In genomic region chr3:96696766-96697732, GRCm38 (mm10) we compare ENCODE assay signal across 8 mouse cellular contexts. TPM values are rescaled to one million over a fixed set of nuclear protein-coding genes. Genes with fewer than 3 reads are reported as not detected.
DNase-seq lines count a peak whose midpoint lies in the region; ATAC-seq lines count a peak whose summit lies in the region.

No protein-coding gene starts in this region.

- peak overlapping the region; percentile 92 for H3K27ac ChIP-seq in hindbrain, embryonic 14.5 days

- no peaks in the 10 kb centered on the region for H3K27me3 ChIP-seq in hindbrain, embryonic 14.5 days (ENCODE audit: control insufficient read depth, insufficient read depth, low read length)

- H3K4me2 ChIP-seq in hindbrain, embryonic 14.5 days (replicated peaks) = peak overlapping the region; percentile 79

- peak overlapping the region; percentile 85 for H3K9ac ChIP-seq in hindbrain, embryonic 14.5 days

- no peaks in the 10 kb centered on the region for H3K9me3 ChIP-seq in hindbrain, embryonic 14.5 days (ENCODE audit: control insufficient read depth, low read length)

- peaks cover 10% of the 10 kb centered on the region for H3K4me1 ChIP-seq in hindbrain, embryonic 14.5 days (replicated peaks; ENCODE audit: control insufficient read depth, insufficient read depth, low read length)

- H3K4me3 ChIP-seq in hindbrain, embryonic 14.5 days (replicated peaks; ENCODE audit: low read length) = peak overlapping the region; percentile 89

- 1% methylated on average over 70 of the region's 85 CpGs for WGBS in hindbrain, embryonic 14.5 days

- H3K36me3 ChIP-seq in hindbrain, embryonic 14.5 days (replicated peaks; ENCODE audit: control insufficient read depth, insufficient read depth) = peaks cover 20% of the 10 kb centered on the region

- ATAC-seq in hindbrain, embryonic 14.5 days (ENCODE audit: low FRiP score) = peak; percentile 93

- peak; percentile 93 for DNase-seq in R1 (ENCODE audit: low read depth, low spot score)
- DNase-seq in cerebellum, postnatal 25 days = peak; percentile 89 to 93
- peak; percentile 60 to 61 for DNase-seq in frontal cortex, postnatal 25 days (ENCODE audit: low spot score in 2 of 2)
- peak; percentile 80 for DNase-seq in hindbrain, embryonic 14.5 days (ENCODE audit: low spot score)
- peak; percentile 83 to 85 for DNase-seq in layer of hippocampus, postnatal 36 days
- peak; percentile 92 for DNase-seq in lung, postnatal 25 days (ENCODE audit: low spot score)
- peak; percentile 76 for DNase-seq in retina, adult 2 months (ENCODE audit: low read depth, low spot score)
- DNase-seq in thymus, postnatal 25 days = peak; percentile 70

RNA-seq across cellular contexts. Expression of gene Pias3, which starts 0.9 kb away (rescaled TPM):
- polyA plus RNA-seq in hindbrain, embryonic 14.5 days (2014; fragmentation: Nextera tagmentation; extraction: Ambion mirVana) = 27.5 and 29.3 TPM in 2 replicates
- total RNA-seq in layer of hippocampus, postnatal 36 days (2021) = 10 to 100 TPM; 26.1 to 27.5 TPM

RNA-seq across cellular contexts. Expression of gene Nudt17, which starts 11.3 kb away (rescaled TPM):
- 16.5 and 17.3 TPM in 2 replicates for polyA plus RNA-seq in hindbrain, embryonic 14.5 days (2014; fragmentation: Nextera tagmentation; extraction: Ambion mirVana)
- total RNA-seq in layer of hippocampus, postnatal 36 days (2021) = 10 to 100 TPM; 10.8 to 15.2 TPM

RNA-seq across cellular contexts. Expression of gene Ankrd35, which starts 27.1 kb away (rescaled TPM):
- 1.7 and 1.8 TPM in 2 replicates for polyA plus RNA-seq in hindbrain, embryonic 14.5 days (2014; fragmentation: Nextera tagmentation; extraction: Ambion mirVana)
- total RNA-seq in layer of hippocampus, postnatal 36 days (2021) = 1 to 10 TPM; 4.3 to 5.1 TPM

RNA-seq across cellular contexts. Expression of gene Polr3c, which starts 30.4 kb away (rescaled TPM):
- polyA plus RNA-seq in hindbrain, embryonic 14.5 days (2014; fragmentation: Nextera tagmentation; extraction: Ambion mirVana) = 28.1 and 28.3 TPM in 2 replicates
- total RNA-seq in layer of hippocampus, postnatal 36 days (2021) = 10 to 100 TPM; 22.0 to 24.1 TPM

RNA-seq across cellular contexts. Expression of gene Rnf115, which starts 30.4 kb away (rescaled TPM):
- 79.4 and 89.2 TPM in 2 replicates for polyA plus RNA-seq in hindbrain, embryonic 14.5 days (2014; fragmentation: Nextera tagmentation; extraction: Ambion mirVana)
- total RNA-seq in layer of hippocampus, postnatal 36 days (2021) = 10 to 100 TPM; 54.1 to 60.0 TPM

Comparison
In these comparisons a context has a peak if more than half of its experiments do, and no peak if none do; other contexts are left out.
1. Peak in every context shown above with its lines: DNase-seq, ATAC-seq, H3K4me3 ChIP-seq and H3K27ac ChIP-seq.